Mouse (Mus musculus) intestine, embryonic 14.5 days (tissue): ENCODE measurements at regions not wholly inside any gene's neighbourhood (a gene's known extent, or its start where the extent isn't known, plus 50 kb on each side); places are given as distances from the start of the nearest gene placed in this dataset.

Experiments
- ATAC-seq: fragments of 200-750 bp; cut with Nextera tagmentation; replicated peaks from 2 replicates; pipeline ENCODE4 v1.8.0; 2017; ENCODE audit warnings: low read depth, moderate number of reproducible peaks, moderate TSS enrichment, moderate library complexity; ENCODE audit not compliant: low FRiP score, low TSS enrichment
- DNase-seq: peaks from one replicate; pipeline ENCODE4 v3.0.0-alpha.2; 2018; ENCODE audit warnings: low spot score
- H3K27ac ChIP-seq: fragments of 300-500 bp; sonication (generic); 2 replicates; pipeline ENCODE4 v1.5.1; 2014; ENCODE audit warnings: low read depth, mild to moderate bottlenecking, control low read depth
- H3K27me3 ChIP-seq: fragments of 300-500 bp; sonication (generic); replicated peaks from 2 replicates; pipeline ENCODE4 v1.6.1; 2014; ENCODE audit warnings: low read length, control low read depth; ENCODE audit not compliant: control insufficient read depth, insufficient read depth
- H3K36me3 ChIP-seq: fragments of 300-500 bp; sonication (generic); 2 replicates; pipeline ENCODE4 v1.6.1; 2014; ENCODE audit warnings: low read length, control low read depth; ENCODE audit not compliant: control insufficient read depth, insufficient read depth
- H3K4me1 ChIP-seq: fragments of 300-500 bp; sonication (generic); replicated peaks from 2 replicates; pipeline ENCODE4 v1.6.1; 2014; ENCODE audit warnings: low read length, control low read depth, mixed read lengths; ENCODE audit not compliant: control insufficient read depth, insufficient read depth
- H3K4me2 ChIP-seq: fragments of 300-500 bp; sonication (generic); 2 replicates; pipeline ENCODE4 v1.6.1; 2014; ENCODE audit warnings: low read length
- H3K4me3 ChIP-seq: fragments of 300-500 bp; sonication (generic); 2 replicates; pipeline ENCODE4 v1.5.1; 2014; ENCODE audit warnings: low read depth, low read length, control low read depth, mixed read lengths
- H3K9ac ChIP-seq: fragments of 300-500 bp; sonication (generic); 2 replicates; pipeline ENCODE4 v1.6.1; 2014; ENCODE audit warnings: mild to moderate bottlenecking, low read length
- H3K9me3 ChIP-seq: fragments of 300-500 bp; sonication (generic); 2 replicates; pipeline ENCODE4 v1.6.1; 2016; ENCODE audit warnings: low read length, control low read depth; ENCODE audit not compliant: control insufficient read depth
- WGBS: fragments of 180-500 bp; shearing (Covaris S2); extraction: QIAGEN DNeasy Blood & Tissue Kit; methylation state at CpG from one replicate; pipeline ENCODE4 v1.1.7; 2014; 5-methylcytosine and 5-hydroxymethylcytosine counted together

DNA sequence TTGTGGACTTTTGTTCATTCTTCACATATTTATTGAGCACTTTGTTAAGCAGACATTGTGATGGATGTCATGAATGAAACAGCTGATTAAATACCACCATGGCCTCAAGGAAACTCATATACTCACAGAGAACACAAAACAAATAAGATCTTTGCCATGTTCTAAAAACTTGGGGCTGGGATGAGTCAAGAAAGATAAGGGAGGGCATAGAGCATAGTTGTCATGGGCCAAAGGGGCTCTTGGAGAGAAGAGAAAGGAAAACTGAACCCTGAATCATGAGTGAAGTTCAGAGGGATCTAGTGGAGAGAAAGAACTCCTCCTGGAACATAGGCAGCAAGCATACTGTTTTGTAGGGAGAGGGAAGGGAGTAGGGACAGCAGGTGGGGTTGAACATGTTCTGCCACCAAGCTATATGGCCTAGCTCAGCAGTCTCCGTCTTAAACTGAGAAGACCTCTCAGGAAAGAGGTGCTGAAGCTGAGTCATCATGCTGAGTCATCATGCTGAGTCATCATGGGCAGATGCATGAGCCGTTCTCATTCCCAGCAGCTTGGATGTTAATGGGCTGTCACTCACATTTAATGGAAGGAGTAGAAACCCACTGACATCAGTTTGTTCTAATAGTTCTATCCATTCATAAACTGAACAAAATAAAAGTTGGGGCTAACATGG lies 69.6 kb downstream of the Cetn3 start:
- H3K9ac ChIP-seq = no peak overlapping the region
- H3K36me3 ChIP-seq = no peaks in the 10 kb centered on the region
- ATAC-seq (no peak), DNase-seq (no peak)
- WGBS = 74% methylated on average over 2 of the region's 2 CpGs
- no peak overlapping the region for H3K4me2 ChIP-seq
- H3K9me3 ChIP-seq = no peaks in the 10 kb centered on the region
- no peak overlapping the region for H3K4me3 ChIP-seq
- H3K27ac ChIP-seq = no peak overlapping the region
- H3K27me3 ChIP-seq = no peaks in the 10 kb centered on the region
- no peaks in the 10 kb centered on the region for H3K4me1 ChIP-seq

DNA sequence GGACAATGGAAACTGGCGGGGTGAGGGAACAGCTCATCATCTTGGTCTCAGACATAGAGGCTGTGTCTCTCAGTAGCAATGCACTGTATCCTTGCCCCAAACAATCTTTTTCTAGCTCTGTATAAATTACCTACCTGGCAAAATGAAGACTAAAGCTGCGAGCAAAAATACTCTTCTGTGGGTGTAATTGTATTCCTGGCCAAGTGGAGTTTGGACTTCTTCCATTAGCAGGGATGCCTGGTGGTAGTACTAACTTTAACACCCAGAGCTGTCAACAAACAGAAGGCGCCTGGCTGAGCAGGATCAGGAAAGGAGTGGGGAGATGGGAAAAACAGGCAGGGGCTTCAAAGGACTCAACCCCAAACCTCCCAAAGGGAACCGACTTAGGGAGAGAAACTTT lies 73.2 kb downstream of the Cetn3 start:
- no peak overlapping the region for H3K9ac ChIP-seq
- no peak for ATAC-seq
- no peaks in the 10 kb centered on the region for H3K9me3 ChIP-seq
- H3K4me3 ChIP-seq = no peak overlapping the region
- no peaks in the 10 kb centered on the region for H3K4me1 ChIP-seq
- no peaks in the 10 kb centered on the region for H3K27me3 ChIP-seq
- 57% methylated on average over 4 of the region's 4 CpGs for WGBS
- no peak overlapping the region for H3K27ac ChIP-seq
- H3K36me3 ChIP-seq = no peaks in the 10 kb centered on the region
- no peak for DNase-seq
- H3K4me2 ChIP-seq = no peak overlapping the region

DNA sequence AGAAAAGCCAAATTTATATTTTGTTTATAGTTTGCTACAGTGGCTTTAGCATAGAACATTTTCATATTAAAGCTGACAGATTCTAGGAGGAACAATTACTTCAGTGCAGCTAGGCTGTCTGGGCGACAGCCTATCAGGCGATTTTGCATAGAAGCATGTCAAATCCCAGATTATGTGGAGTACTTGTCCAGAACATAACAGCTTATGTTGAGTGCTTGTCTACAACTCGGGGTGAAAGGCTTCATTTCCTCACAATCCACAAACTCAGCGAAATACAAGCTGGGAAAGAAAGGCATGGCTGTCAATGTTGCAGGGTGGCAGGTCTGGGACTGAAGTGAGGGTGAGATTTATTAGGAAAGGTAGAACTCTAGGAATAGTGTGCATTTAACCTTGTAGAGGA lies 77.8 kb downstream of the Cetn3 start:
- Histone ChIP-seq H3K27ac (no peak overlapping the region), H3K9ac (no peak overlapping the region), H3K4me1 (no peaks in the 10 kb centered on the region), H3K27me3 (no peaks in the 10 kb centered on the region), H3K4me3 (no peak overlapping the region), H3K9me3 (no peaks in the 10 kb centered on the region), H3K36me3 (no peaks in the 10 kb centered on the region), H3K4me2 (no peak overlapping the region)
- 86% methylated on average over 4 of the region's 4 CpGs for WGBS
- ATAC-seq = no peak
- DNase-seq = no peak

DNA sequence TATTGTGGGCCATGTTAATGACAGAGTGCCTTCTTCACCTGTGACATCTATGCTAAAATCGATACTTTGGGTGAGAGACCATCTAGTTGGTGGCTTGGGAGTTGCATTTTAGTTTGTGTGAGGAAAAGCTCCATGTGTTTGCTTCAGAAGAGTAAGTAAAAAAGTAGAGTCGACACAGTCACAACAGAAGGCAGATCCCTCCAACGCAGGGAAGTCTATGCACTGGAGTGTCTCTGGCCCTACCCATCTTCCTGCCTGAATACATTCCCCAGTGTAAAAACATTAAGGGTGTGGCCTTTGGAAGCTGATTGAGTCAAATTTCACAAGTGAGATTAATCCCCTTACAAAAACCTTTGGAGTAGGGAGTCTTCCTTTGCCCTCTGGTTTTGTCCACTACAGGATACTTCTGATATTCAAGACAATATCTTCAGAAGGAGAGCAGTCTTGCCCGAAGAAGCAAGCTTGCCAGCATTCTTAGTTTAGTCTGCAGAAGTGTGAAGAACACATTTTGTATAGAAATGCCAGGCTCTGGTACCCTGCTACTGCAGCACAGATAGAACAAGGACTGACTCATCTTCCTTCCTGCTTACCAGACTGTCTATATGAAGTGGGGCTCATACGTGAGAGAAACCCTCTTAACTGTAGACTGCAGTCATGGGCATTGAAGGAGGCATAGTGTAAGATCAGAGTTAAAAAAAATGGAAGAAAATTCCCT lies 79.2 kb downstream of the Cetn3 start:
- H3K9ac ChIP-seq = no peak overlapping the region
- 79% methylated on average over 5 of the region's 5 CpGs for WGBS
- ATAC-seq = no peak

DNA sequence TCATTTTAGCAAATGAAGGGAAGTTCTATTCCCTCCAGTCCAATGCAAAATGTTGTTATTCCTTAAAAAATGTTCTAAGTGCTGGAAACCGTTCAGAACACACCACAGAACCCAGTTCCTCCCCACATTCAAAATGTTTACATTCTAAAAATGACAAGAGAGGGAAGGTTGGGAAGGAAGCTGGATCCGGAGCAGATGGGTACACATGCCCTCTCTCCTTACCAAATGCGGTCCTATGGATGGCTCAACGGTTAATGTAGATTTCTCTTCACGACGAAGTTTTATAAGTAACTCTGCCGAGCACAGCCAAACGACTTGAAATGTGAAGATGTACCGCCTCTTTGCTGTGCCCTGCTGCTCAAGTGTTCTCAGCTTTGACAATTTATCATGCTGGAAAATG lies 88.3 kb downstream of the Cetn3 start:
- Histone ChIP-seq H3K4me3 (no peak overlapping the region), H3K27me3 (no peaks in the 10 kb centered on the region), H3K36me3 (no peaks in the 10 kb centered on the region), H3K9me3 (no peaks in the 10 kb centered on the region), H3K27ac (no peak overlapping the region), H3K4me1 (no peaks in the 10 kb centered on the region), H3K9ac (no peak overlapping the region), H3K4me2 (no peak overlapping the region)
- 73% methylated on average over 9 of the region's 9 CpGs for WGBS
- ATAC-seq = no peak
- DNase-seq = no peak

More for the DNA sequence above, 79.2 kb downstream of the Cetn3 start:
- Histone ChIP-seq H3K4me3 (no peak overlapping the region), H3K36me3 (no peaks in the 10 kb centered on the region), H3K27me3 (no peaks in the 10 kb centered on the region), H3K27ac (no peak overlapping the region), H3K4me1 (no peaks in the 10 kb centered on the region), H3K9me3 (no peaks in the 10 kb centered on the region), H3K4me2 (no peak overlapping the region)
- DNase-seq = no peak

DNA sequence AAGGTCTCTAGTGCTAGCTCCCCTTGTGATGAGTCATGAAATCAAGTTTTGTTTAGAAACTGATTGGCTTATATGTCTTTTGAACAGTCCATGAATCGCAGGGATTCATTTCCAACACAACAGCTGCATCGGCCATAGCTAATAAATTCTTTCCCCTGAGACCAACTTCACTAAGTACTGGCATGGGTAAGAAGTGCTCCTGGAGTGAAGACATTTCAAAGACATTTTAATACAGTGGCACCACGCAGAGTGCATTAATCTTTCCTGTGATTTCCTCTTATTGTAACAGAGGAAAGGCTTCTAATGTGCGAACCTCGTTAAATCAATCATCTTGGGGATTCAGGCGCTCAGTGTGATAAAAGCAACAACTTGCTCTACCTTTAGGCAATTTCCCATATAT lies 103.0 kb downstream of the Cetn3 start:
- Histone ChIP-seq H3K4me3 (no peak overlapping the region), H3K27ac (no peak overlapping the region), H3K9me3 (no peaks in the 10 kb centered on the region), H3K4me2 (no peak overlapping the region), H3K4me1 (no peaks in the 10 kb centered on the region), H3K9ac (no peak overlapping the region), H3K27me3 (no peaks in the 10 kb centered on the region), H3K36me3 (no peaks in the 10 kb centered on the region)
- ATAC-seq (no peak), DNase-seq (no peak)
- 70% methylated on average over 6 of the region's 6 CpGs for WGBS

DNA sequence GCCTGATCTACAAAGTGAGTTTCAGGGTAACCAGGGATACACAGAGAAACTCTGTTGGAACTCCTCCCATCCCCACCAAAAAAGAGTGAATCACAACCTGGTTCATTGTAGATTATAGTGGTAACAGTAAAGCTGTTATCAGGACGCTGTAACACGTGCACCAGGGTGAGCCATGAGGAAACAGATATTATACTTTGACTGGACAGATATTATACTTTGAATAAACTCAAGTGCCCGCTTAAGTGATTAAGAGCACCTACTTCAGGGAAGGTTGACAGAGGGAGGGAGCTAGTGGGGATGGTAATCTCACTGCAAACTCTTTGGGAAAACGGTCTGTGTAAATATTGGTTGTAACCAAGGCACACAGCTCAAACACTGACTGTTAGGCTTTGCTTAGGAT lies 147.4 kb downstream of the Cetn3 start:
- Histone ChIP-seq H3K4me1 (no peaks in the 10 kb centered on the region), H3K27ac (no peak overlapping the region), H3K4me2 (no peak overlapping the region), H3K27me3 (no peaks in the 10 kb centered on the region), H3K9me3 (no peaks in the 10 kb centered on the region), H3K36me3 (no peaks in the 10 kb centered on the region), H3K4me3 (no peak overlapping the region), H3K9ac (no peak overlapping the region)
- ATAC-seq (peak; percentile 60; the same call in 1 of the 2 replicates), DNase-seq (no peak)
- 36% methylated on average over 4 of the region's 4 CpGs for WGBS

DNA sequence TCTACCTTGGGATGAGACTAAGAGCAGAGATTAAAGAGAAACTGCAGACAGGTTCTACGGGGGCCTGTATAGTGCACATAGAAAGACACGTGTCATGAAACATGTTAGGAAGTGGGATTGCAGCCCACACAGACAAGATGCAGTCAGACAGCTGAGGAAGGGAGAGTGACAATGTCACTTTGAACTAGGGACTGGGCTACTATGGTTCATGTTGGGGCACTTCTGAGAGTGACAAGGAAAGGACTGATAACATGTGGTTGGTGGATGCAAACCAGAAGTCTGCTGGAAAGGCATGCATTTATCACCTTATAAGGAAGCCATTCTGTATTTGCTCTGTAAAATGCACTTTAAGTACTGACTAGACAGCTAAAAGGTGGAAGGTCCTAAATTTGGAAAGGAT lies 148.3 kb downstream of the Cetn3 start:
- DNase-seq (no peak), ATAC-seq (no peak)
- no peak overlapping the region for H3K4me2 ChIP-seq
- H3K36me3 ChIP-seq = no peaks in the 10 kb centered on the region
- no peak overlapping the region for H3K4me3 ChIP-seq
- 74% methylated on average over 2 of the region's 2 CpGs for WGBS
- no peaks in the 10 kb centered on the region for H3K9me3 ChIP-seq
- no peaks in the 10 kb centered on the region for H3K27me3 ChIP-seq
- no peaks in the 10 kb centered on the region for H3K4me1 ChIP-seq
- H3K9ac ChIP-seq = no peak overlapping the region
- no peak overlapping the region for H3K27ac ChIP-seq

DNA sequence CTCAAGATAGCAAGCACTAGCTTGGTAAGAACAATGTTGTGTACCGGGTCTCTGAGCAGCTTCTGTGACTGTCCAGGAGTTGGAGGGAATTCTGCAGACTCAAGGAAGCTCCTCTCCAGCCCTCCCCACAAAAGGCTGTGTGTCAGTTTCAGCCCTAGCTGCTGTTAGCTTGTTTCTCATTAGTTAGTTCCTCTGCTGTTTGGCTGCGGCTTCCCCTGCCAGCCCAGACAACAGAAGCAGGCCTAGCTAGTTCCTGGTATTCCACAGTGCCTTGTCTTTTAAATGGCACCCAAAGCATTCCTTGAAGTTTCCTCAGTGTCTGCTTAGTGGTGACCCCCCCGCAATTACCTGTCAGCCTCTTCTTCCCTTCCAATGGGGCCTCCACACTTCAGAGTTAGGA lies 154.2 kb downstream of the Cetn3 start:
- Histone ChIP-seq H3K4me2 (no peak overlapping the region), H3K27me3 (no peaks in the 10 kb centered on the region), H3K27ac (no peak overlapping the region), H3K4me1 (no peaks in the 10 kb centered on the region), H3K4me3 (no peak overlapping the region), H3K36me3 (no peaks in the 10 kb centered on the region), H3K9ac (no peak overlapping the region), H3K9me3 (no peaks in the 10 kb centered on the region)
- DNase-seq = no peak
- no peak for ATAC-seq
- 58% methylated on average over 3 of the region's 3 CpGs for WGBS
